Mouse (Mus musculus) bone marrow, adult 2 months (tissue): ENCODE data around the gene Gan. TPM values are rescaled to one million over a fixed set of nuclear protein-coding genes. Genes with fewer than 3 reads are reported as not detected.

ENCODE experiments used
- H3K27ac ChIP-seq: fragments of 200-500 bp; 2 replicates; pipeline ENCODE4 v1.5.1; 2012; ENCODE audit warnings: low read depth, mild to moderate bottlenecking, control low read depth, inconsistent platforms, low read length; ENCODE audit not compliant: control insufficient read depth, poor library complexity, insufficient read depth
- H3K4me1 ChIP-seq: fragments of 200-500 bp; 2 replicates; pipeline ENCODE4 v1.6.1; 2011; ENCODE audit warnings: low read length; ENCODE audit not compliant: control insufficient read depth, insufficient read depth
- H3K4me3 ChIP-seq: fragments of 200-500 bp; replicated peaks from 2 replicates; pipeline ENCODE3; 2011; ENCODE audit warnings: mild to moderate bottlenecking, low read depth, low read length, control low read depth; ENCODE audit not compliant: control insufficient read depth
- CTCF ChIP-seq: fragments of 200-500 bp; IDR thresholded peaks from 2 replicates; pipeline ENCODE4 v1.5.1; 2011; ENCODE audit warnings: low read length, control low read depth; ENCODE audit not compliant: control insufficient read depth, insufficient read depth
- POLR2A ChIP-seq: fragments of 200-500 bp; IDR thresholded peaks from 2 replicates; pipeline ENCODE4 v1.6.1; 2011; ENCODE audit warnings: low read depth, mild to moderate bottlenecking, control low read depth, low read length, borderline replicate concordance; ENCODE audit not compliant: control insufficient read depth
- WGBS: fragments of 180-500 bp; shearing (Covaris S2); methylation state at CpG from one replicate; pipeline ENCODE4 v1.1.7; 2018; 5-methylcytosine and 5-hydroxymethylcytosine counted together
- polyA plus RNA-seq: library from polyadenylated mRNA; stranded (reverse); fragments of >200 nt; gene quantifications from 2 replicates; pipeline ENCODE4 v1.2.4, GENCODE M21; 2011; ENCODE audit warnings: low replicate concordance; ENCODE audit not compliant: missing spikeins, insufficient read depth, insufficient read length

Gan gene
- polyA plus RNA-seq, 1 experiment: 3.1 TPM

- WGBS: 17% methylated on average over 20 of the region's 20 CpGs
- Histone ChIP-seq H3K4me3 (peak overlapping the region; percentile 17), H3K4me1 (peaks cover 10% of the 10 kb centered on the region), H3K27ac (peak overlapping the region; percentile 80)
- TF ChIP-seq CTCF: peak; percentile 71
- TF ChIP-seq POLR2A: no peak
Observed at GRCm38 (mm10) chr8:117198141-117198935, 40.4 kb downstream of the Gan start.

- TF ChIP-seq CTCF: no peak
- TF ChIP-seq POLR2A: no peak
- Histone ChIP-seq H3K4me1 (peaks cover 10% of the 10 kb centered on the region), H3K4me3 (peak overlapping the region; percentile 50), H3K27ac (peak overlapping the region; percentile 64)
- 82% methylated on average over 6 of the region's 6 CpGs for WGBS
Observed at GRCm38 (mm10) chr8:117199658-117200057, 41.7 kb downstream of the Gan start.

GRCm38 (mm10) chr8:117200346-117200745 lies 42.4 kb downstream of the Gan start:
- Histone ChIP-seq H3K4me3 (peak overlapping the region; percentile 60), H3K27ac (peak overlapping the region; percentile 75), H3K4me1 (peaks cover 10% of the 10 kb centered on the region)
- 76% methylated on average over 13 of the region's 13 CpGs for WGBS
- TF ChIP-seq CTCF: no peak
- no peak for TF ChIP-seq POLR2A

GRCm38 (mm10) chr8:117200803-117201202 lies 42.9 kb downstream of the Gan start:
- 75% methylated on average over 9 of the region's 9 CpGs for WGBS
- TF ChIP-seq POLR2A: peak; percentile 51; the same call in 1 of the 2 replicates
- no peak for TF ChIP-seq CTCF
- peak overlapping the region; percentile 87 for H3K27ac ChIP-seq
- peak overlapping the region; percentile 60 for H3K4me3 ChIP-seq
- H3K4me1 ChIP-seq: peaks cover 10% of the 10 kb centered on the region

- Histone ChIP-seq H3K4me3 (peak overlapping the region; percentile 58), H3K27ac (peak overlapping the region; percentile 87), H3K4me1 (peaks cover 10% of the 10 kb centered on the region)
- WGBS: 27% methylated on average over 19 of the region's 19 CpGs
- no peak for TF ChIP-seq CTCF
- TF ChIP-seq POLR2A: no peak
Observed at GRCm38 (mm10) chr8:117201221-117202017, 43.5 kb downstream of the Gan start.

GRCm38 (mm10) chr8:117203085-117203484 lies 45.1 kb downstream of the Gan start:
- Histone ChIP-seq H3K4me3 (no peak overlapping the region), H3K4me1 (peaks cover 9% of the 10 kb centered on the region), H3K27ac (no peak overlapping the region)
- WGBS: 88% methylated on average over 4 of the region's 4 CpGs
- TF ChIP-seq CTCF (no peak), POLR2A (no peak)

GRCm38 (mm10) chr8:117205884-117206283 lies 47.9 kb downstream of the Gan start:
- Histone ChIP-seq H3K4me3 (no peak overlapping the region), H3K27ac (peak overlapping the region; percentile 1; the same call in 1 of the 2 replicates), H3K4me1 (peaks cover 4% of the 10 kb centered on the region)
- 48% methylated on average over 4 of the region's 4 CpGs for WGBS
- no peak for TF ChIP-seq POLR2A
- no peak for TF ChIP-seq CTCF

GRCm38 (mm10) chr8:117206636-117207035 lies 48.7 kb downstream of the Gan start:
- H3K4me3 ChIP-seq: no peak overlapping the region
- no peak overlapping the region for H3K27ac ChIP-seq
- 73% methylated on average over 7 of the region's 7 CpGs for WGBS
- TF ChIP-seq POLR2A (no peak), CTCF (no peak)
- H3K4me1 ChIP-seq: peaks cover 2% of the 10 kb centered on the region

GRCm38 (mm10) chr8:117209150-117209549 lies 51.2 kb downstream of the Gan start:
- no peak for TF ChIP-seq POLR2A
- no peak for TF ChIP-seq CTCF
- Histone ChIP-seq H3K4me3 (no peak overlapping the region), H3K4me1 (no peaks in the 10 kb centered on the region), H3K27ac (no peak overlapping the region)
- 31% methylated on average over 12 of the region's 12 CpGs for WGBS
